Mouse (Mus musculus): ENCODE data around the gene Lpp. TPM values are rescaled to one million over a fixed set of nuclear protein-coding genes. Genes with fewer than 3 reads are reported as not detected.

Gene Lpp
- total and polyA plus RNA-seq, 3 experiments: 0.16 TPM; not detected in 2

- Histone ChIP-seq H3K4me3 (ENCODE audit: low read depth, low read length) (no peak overlapping the region), H3K36me3 (replicated peaks) (no peaks in the 10 kb centered on the region), H3K9me3 (replicated peaks) (peaks cover 24% of the 10 kb centered on the region), H3K4me1 (ENCODE audit: insufficient read depth, low read depth, low read length) (no peaks in the 10 kb centered on the region), H3K27me3 (ENCODE audit: insufficient read depth, low read length) (no peaks in the 10 kb centered on the region)
- ATAC-seq (ENCODE audit: extremely low read depth, insufficient number of reproducible peaks, low FRiP score, poor library complexity, severe bottlenecking) (no peak), DNase-seq (ENCODE audit: low spot score) (no peak)
- TF ChIP-seq POLR2AphosphoS5 (IDR thresholded peaks at IDR 0.05; ENCODE audit: insufficient replicate concordance, low read depth, low read length) (no peak), TAL1 (conservative IDR thresholded peaks at IDR 0.05; ENCODE audit: low read depth, low read length) (no peak), GATA1 (IDR thresholded peaks at IDR 0.05; ENCODE audit: borderline replicate concordance, low read length) (no peak), GATA2 (IDR thresholded peaks at IDR 0.05; ENCODE audit: borderline replicate concordance, low read depth, low read length) (no peak), CTCF (IDR thresholded peaks at IDR 0.05; ENCODE audit: low read depth, low read length) (no peak)
Observed at GRCm38 (mm10) chr16:24514802-24515727, 121.8 kb downstream of the Lpp start.

- H3K9me3 ChIP-seq (replicated peaks): peaks cover 27% of the 10 kb centered on the region
- no peaks in the 10 kb centered on the region for H3K36me3 ChIP-seq (replicated peaks)
- ATAC-seq (ENCODE audit: extremely low read depth, insufficient number of reproducible peaks, low FRiP score, poor library complexity, severe bottlenecking) (no peak), DNase-seq (ENCODE audit: low spot score) (no peak)
- H3K4me1 ChIP-seq (ENCODE audit: insufficient read depth, low read depth, low read length): no peaks in the 10 kb centered on the region
- H3K27me3 ChIP-seq (ENCODE audit: insufficient read depth, low read length): no peaks in the 10 kb centered on the region
- no peak overlapping the region for H3K4me3 ChIP-seq (ENCODE audit: low read depth, low read length)
- TF ChIP-seq TAL1 (conservative IDR thresholded peaks at IDR 0.05; ENCODE audit: low read depth, low read length) (no peak), GATA1 (IDR thresholded peaks at IDR 0.05; ENCODE audit: borderline replicate concordance, low read length) (no peak), POLR2AphosphoS5 (IDR thresholded peaks at IDR 0.05; ENCODE audit: insufficient replicate concordance, low read depth, low read length) (no peak), CTCF (IDR thresholded peaks at IDR 0.05; ENCODE audit: low read depth, low read length) (no peak), GATA2 (IDR thresholded peaks at IDR 0.05; ENCODE audit: borderline replicate concordance, low read depth, low read length) (no peak)
Observed at GRCm38 (mm10) chr16:24516993-24517392, 123.7 kb downstream of the Lpp start.

GRCm38 (mm10) chr16:24517501-24518042, 124.3 kb downstream of the Lpp start:
- Histone ChIP-seq H3K9me3 (replicated peaks) (peaks cover 27% of the 10 kb centered on the region), H3K4me1 (ENCODE audit: insufficient read depth, low read depth, low read length) (no peaks in the 10 kb centered on the region), H3K27me3 (ENCODE audit: insufficient read depth, low read length) (no peaks in the 10 kb centered on the region), H3K4me3 (ENCODE audit: low read depth, low read length) (no peak overlapping the region), H3K36me3 (replicated peaks) (no peaks in the 10 kb centered on the region)
- no peak for TF ChIP-seq GATA2 (IDR thresholded peaks at IDR 0.05; ENCODE audit: borderline replicate concordance, low read depth, low read length)
- TF ChIP-seq GATA1 (IDR thresholded peaks at IDR 0.05; ENCODE audit: borderline replicate concordance, low read length): no peak
- TF ChIP-seq POLR2AphosphoS5 (IDR thresholded peaks at IDR 0.05; ENCODE audit: insufficient replicate concordance, low read depth, low read length): no peak
- TF ChIP-seq CTCF (IDR thresholded peaks at IDR 0.05; ENCODE audit: low read depth, low read length): no peak
- TF ChIP-seq TAL1 (conservative IDR thresholded peaks at IDR 0.05; ENCODE audit: low read depth, low read length): no peak
- no peak for ATAC-seq (ENCODE audit: extremely low read depth, insufficient number of reproducible peaks, low FRiP score, poor library complexity, severe bottlenecking)
- no peak for DNase-seq (ENCODE audit: low spot score)

- Histone ChIP-seq H3K4me1 (ENCODE audit: insufficient read depth, low read depth, low read length) (no peaks in the 10 kb centered on the region), H3K9me3 (replicated peaks) (peaks cover 29% of the 10 kb centered on the region), H3K4me3 (ENCODE audit: low read depth, low read length) (no peak overlapping the region), H3K36me3 (replicated peaks) (no peaks in the 10 kb centered on the region), H3K27me3 (ENCODE audit: insufficient read depth, low read length) (no peaks in the 10 kb centered on the region)
- no peak for TF ChIP-seq GATA2 (IDR thresholded peaks at IDR 0.05; ENCODE audit: borderline replicate concordance, low read depth, low read length)
- TF ChIP-seq CTCF (IDR thresholded peaks at IDR 0.05; ENCODE audit: low read depth, low read length): no peak
- TF ChIP-seq POLR2AphosphoS5 (IDR thresholded peaks at IDR 0.05; ENCODE audit: insufficient replicate concordance, low read depth, low read length): no peak
- TF ChIP-seq GATA1 (IDR thresholded peaks at IDR 0.05; ENCODE audit: borderline replicate concordance, low read length): no peak
- no peak for DNase-seq (ENCODE audit: low spot score)
- ATAC-seq (ENCODE audit: extremely low read depth, insufficient number of reproducible peaks, low FRiP score, poor library complexity, severe bottlenecking): no peak
Observed at GRCm38 (mm10) chr16:24518785-24519184, 125.5 kb downstream of the Lpp start.

GRCm38 (mm10) chr16:24527219-24527618, 133.9 kb downstream of the Lpp start:
- TF ChIP-seq TAL1 (conservative IDR thresholded peaks at IDR 0.05; ENCODE audit: low read depth, low read length) (no peak), GATA1 (IDR thresholded peaks at IDR 0.05; ENCODE audit: borderline replicate concordance, low read length) (no peak), GATA2 (IDR thresholded peaks at IDR 0.05; ENCODE audit: borderline replicate concordance, low read depth, low read length) (no peak), POLR2AphosphoS5 (IDR thresholded peaks at IDR 0.05; ENCODE audit: insufficient replicate concordance, low read depth, low read length) (no peak), CTCF (IDR thresholded peaks at IDR 0.05; ENCODE audit: low read depth, low read length) (no peak)
- DNase-seq (ENCODE audit: low spot score) (no peak), ATAC-seq (ENCODE audit: extremely low read depth, insufficient number of reproducible peaks, low FRiP score, poor library complexity, severe bottlenecking) (no peak)
- peaks cover 16% of the 10 kb centered on the region for H3K9me3 ChIP-seq (replicated peaks)
- H3K36me3 ChIP-seq (replicated peaks): no peaks in the 10 kb centered on the region
- no peaks in the 10 kb centered on the region for H3K4me1 ChIP-seq (ENCODE audit: insufficient read depth, low read depth, low read length)
- H3K27me3 ChIP-seq (ENCODE audit: insufficient read depth, low read length): no peaks in the 10 kb centered on the region
- H3K4me3 ChIP-seq (ENCODE audit: low read depth, low read length): no peak overlapping the region

- ATAC-seq (ENCODE audit: extremely low read depth, insufficient number of reproducible peaks, low FRiP score, poor library complexity, severe bottlenecking) (no peak), DNase-seq (ENCODE audit: low spot score) (no peak)
- no peaks in the 10 kb centered on the region for H3K36me3 ChIP-seq (replicated peaks)
- H3K27me3 ChIP-seq (ENCODE audit: insufficient read depth, low read length): no peaks in the 10 kb centered on the region
- H3K4me1 ChIP-seq (ENCODE audit: insufficient read depth, low read depth, low read length): no peaks in the 10 kb centered on the region
- no peak overlapping the region for H3K4me3 ChIP-seq (ENCODE audit: low read depth, low read length)
- TF ChIP-seq GATA1 (IDR thresholded peaks at IDR 0.05; ENCODE audit: borderline replicate concordance, low read length) (no peak), TAL1 (conservative IDR thresholded peaks at IDR 0.05; ENCODE audit: low read depth, low read length) (no peak), CTCF (IDR thresholded peaks at IDR 0.05; ENCODE audit: low read depth, low read length) (no peak), POLR2AphosphoS5 (IDR thresholded peaks at IDR 0.05; ENCODE audit: insufficient replicate concordance, low read depth, low read length) (no peak), GATA2 (IDR thresholded peaks at IDR 0.05; ENCODE audit: borderline replicate concordance, low read depth, low read length) (no peak)
- peaks cover 8% of the 10 kb centered on the region for H3K9me3 ChIP-seq (replicated peaks)
Observed at GRCm38 (mm10) chr16:24531681-24532080, 138.4 kb downstream of the Lpp start.
